ENCODE assay signal across 12 mouse cellular contexts in the genomic region with DNA sequence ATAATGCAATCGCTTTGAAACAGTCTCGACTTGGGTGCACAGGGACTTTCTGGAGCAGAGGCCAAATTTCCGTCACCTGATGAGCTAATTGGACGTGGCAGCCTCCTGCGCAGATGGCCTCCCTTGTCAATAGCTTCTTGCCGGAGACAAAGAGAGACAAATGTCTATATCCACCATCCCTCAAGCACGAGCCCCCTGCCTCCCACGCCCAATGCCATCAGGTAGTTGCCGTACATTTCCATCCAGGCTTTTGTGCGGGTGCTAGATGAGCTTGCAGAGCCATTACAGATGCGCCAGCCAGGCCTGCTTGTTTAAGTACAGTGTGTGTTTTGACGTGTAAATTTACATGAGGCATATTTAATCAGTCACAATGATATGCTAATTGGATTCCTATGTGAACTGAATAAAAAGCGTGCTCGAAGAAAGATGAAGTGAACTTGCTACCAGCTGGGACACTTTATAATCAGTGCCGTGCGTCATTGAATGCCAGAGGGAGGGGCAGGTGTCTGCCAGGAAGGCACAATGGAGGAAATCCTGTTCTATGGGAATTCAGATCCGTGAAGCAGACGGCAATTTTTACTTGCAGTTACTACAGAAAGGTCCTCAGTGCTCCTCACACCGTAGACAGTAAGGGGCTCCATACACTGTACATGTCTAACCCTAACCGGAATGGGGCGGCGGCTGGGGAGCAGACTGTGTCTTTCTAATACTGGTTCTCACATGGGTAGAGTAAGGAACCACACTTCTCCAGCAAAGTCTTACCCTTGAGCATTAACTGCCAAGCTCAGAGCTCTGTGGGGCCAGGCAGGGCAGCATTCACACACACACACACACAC.
DNase-seq lines count a peak whose midpoint lies in the region; ATAC-seq lines count a peak whose summit lies in the region.
"Had no signal": no experiment of that assay in that cellular context is flagged by ENCODE, and none has a peak within 500 bp of the region (broad histone marks: within the 10 kb centered on the region; RNA-seq: fewer than 3 reads in every experiment).

No protein-coding gene starts in this region.

- H3K4me1 ChIP-seq in hindbrain, embryonic 13.5 days (replicated peaks), result peaks cover 37% of the 10 kb centered on the region
- H3K4me1 ChIP-seq in midbrain, embryonic 11.5 days (ENCODE audit: control insufficient read depth, insufficient read depth, low read length), result peaks cover 20% of the 10 kb centered on the region
- no peaks in the 10 kb centered on the region for H3K4me1 ChIP-seq in limb, embryonic 10.5 days

- no peak overlapping the region for H3K9ac ChIP-seq in hindbrain, embryonic 13.5 days
- no peak overlapping the region for H3K9ac ChIP-seq in midbrain, embryonic 11.5 days (ENCODE audit: low read length)
- H3K9ac ChIP-seq: liver, embryonic 14.5 days had no signal

- no peaks in the 10 kb centered on the region for H3K9me3 ChIP-seq in hindbrain, embryonic 13.5 days
- H3K9me3 ChIP-seq in midbrain, embryonic 11.5 days (ENCODE audit: control insufficient read depth, low read length), result no peaks in the 10 kb centered on the region
- H3K9me3 ChIP-seq in limb, embryonic 10.5 days (replicated peaks), result no peaks in the 10 kb centered on the region

- H3K27me3 ChIP-seq in hindbrain, embryonic 13.5 days, result peaks cover 15% of the 10 kb centered on the region; the same call in 1 of the 2 replicates
- H3K27me3 ChIP-seq in midbrain, embryonic 11.5 days (ENCODE audit: control insufficient read depth, insufficient read depth, low read length), result no peaks in the 10 kb centered on the region
- no peaks in the 10 kb centered on the region for H3K27me3 ChIP-seq in limb, embryonic 10.5 days (ENCODE audit: low read depth, poor library complexity, severe bottlenecking)

- peak; percentile 88 for ATAC-seq in hindbrain, embryonic 13.5 days (ENCODE audit: low FRiP score)
- peak; percentile 80 for ATAC-seq in midbrain, embryonic 11.5 days (ENCODE audit: low FRiP score)

- H3K27ac ChIP-seq in hindbrain, embryonic 13.5 days, result peak overlapping the region; percentile 89
- H3K27ac ChIP-seq in midbrain, embryonic 11.5 days (ENCODE audit: low read depth, low read length), result peak overlapping the region; percentile 40; the same call in 1 of the 2 replicates
- no peak overlapping the region for H3K27ac ChIP-seq in limb, embryonic 10.5 days
- H3K27ac ChIP-seq: liver, embryonic 14.5 days had no signal

- no peaks in the 10 kb centered on the region for H3K36me3 ChIP-seq in hindbrain, embryonic 13.5 days
- no peaks in the 10 kb centered on the region for H3K36me3 ChIP-seq in midbrain, embryonic 11.5 days (ENCODE audit: control insufficient read depth, insufficient read depth, low read length)
- no peaks in the 10 kb centered on the region for H3K36me3 ChIP-seq in limb, embryonic 10.5 days

- no peak overlapping the region for H3K4me3 ChIP-seq in hindbrain, embryonic 13.5 days
- H3K4me3 ChIP-seq in midbrain, embryonic 11.5 days (ENCODE audit: low read depth, low read length), result no peak overlapping the region
- no peak overlapping the region for H3K4me3 ChIP-seq in limb, embryonic 10.5 days
- H3K4me3 ChIP-seq: myocyte had no signal

- WGBS in hindbrain, embryonic 13.5 days, result 21% methylated on average over 22 of the region's 22 CpGs
- 47% methylated on average over 22 of the region's 22 CpGs for WGBS in midbrain, embryonic 11.5 days
- 89% methylated on average over 22 of the region's 22 CpGs for WGBS in limb, embryonic 10.5 days

- H3K4me2 ChIP-seq in hindbrain, embryonic 13.5 days, result peak overlapping the region; percentile 20; the same call in 1 of the 2 replicates
- H3K4me2 ChIP-seq in midbrain, embryonic 11.5 days, result no peak overlapping the region; the same call in 1 of the 2 replicates
- H3K4me2 ChIP-seq: heart, embryonic 11.5 days had no signal

- DNase-seq in cerebellum, postnatal 10 days, result peak; percentile 72 to 78
- DNase-seq in cerebellum, adult 8-10 months, result no peak
- peak; percentile 68 for DNase-seq in brain, adult 2 months (ENCODE audit: low read depth, low spot score)
- DNase-seq in midbrain, embryonic 11.5 days (ENCODE audit: low spot score, missing footprints), result peak; percentile 88
- DNase-seq in limb, embryonic 10.5 days (ENCODE audit: low spot score), result no peak
- DNase-seq in heart, adult 9 months (ENCODE audit: low spot score in 2 of 2), result no peak
- no peak for DNase-seq in yolk sac, embryonic 10.5 days (ENCODE audit: low spot score)
- DNase-seq: kidney, adult 18-20 months had no signal

Comparison
In these comparisons a context has a peak if more than half of its experiments do, and no peak if none do; other contexts are left out.
1. DNase-seq: peak in cerebellum, postnatal 10 days (2 of 2), brain, adult 2 months (single experiment) and midbrain, embryonic 11.5 days (single experiment); none in cerebellum, adult 8-10 months (single experiment), limb, embryonic 10.5 days (single experiment), heart, adult 9 months (0 of 2) and yolk sac, embryonic 10.5 days (single experiment).